Comparison of ENCODE assay signal across 23 mouse cellular contexts in genomic region chr16:9904443-9904842, GRCm38 (mm10).
"Had no signal": no experiment of that assay in that cellular context is flagged by ENCODE, and none has a peak within 500 bp of the region (broad histone marks: within the 10 kb centered on the region; RNA-seq: fewer than 3 reads in every experiment).

No protein-coding gene starts in this region.

- H3K4me1 ChIP-seq: heart, embryonic 13.5 days; heart, embryonic 15.5 days; hindbrain, embryonic 13.5 days; hindbrain, embryonic 15.5 days; kidney, embryonic 15.5 days; limb, embryonic 13.5 days; limb, embryonic 15.5 days; liver, embryonic 12.5 days had no signal

- H3K27ac ChIP-seq: heart, embryonic 13.5 days; heart, embryonic 15.5 days; hindbrain, embryonic 13.5 days; hindbrain, embryonic 15.5 days; hindbrain, postnatal 0 days; kidney, embryonic 15.5 days; kidney, postnatal 0 days; limb, embryonic 13.5 days; limb, embryonic 15.5 days; liver, embryonic 12.5 days; liver, embryonic 14.5 days had no signal

- DNase-seq: gastrocnemius, postnatal 14 days; gastrocnemius, postnatal 36 days; heart, adult 18-20 months; heart, postnatal 14 days; heart, postnatal 36 days; kidney, adult 11 months; kidney, adult 2 months; kidney, adult 9 months; kidney, postnatal 14 days; kidney, postnatal 36 days; layer of hippocampus, postnatal 36 days; left cerebral cortex, postnatal 4 days had no signal

- H3K27me3 ChIP-seq: heart, embryonic 13.5 days; heart, embryonic 15.5 days; hindbrain, embryonic 13.5 days; hindbrain, embryonic 15.5 days; kidney, embryonic 15.5 days; limb, embryonic 13.5 days; limb, embryonic 15.5 days; liver, embryonic 12.5 days had no signal

- H3K4me3 ChIP-seq: heart, embryonic 13.5 days; heart, embryonic 15.5 days; hindbrain, embryonic 13.5 days; hindbrain, embryonic 15.5 days; kidney, embryonic 15.5 days; limb, embryonic 13.5 days; limb, embryonic 15.5 days; liver, embryonic 12.5 days had no signal
